Mouse (Mus musculus): ENCODE measurements around the gene Il17re. TPM values are rescaled to one million over a fixed set of nuclear protein-coding genes. Genes with fewer than 3 reads are reported as not detected.

Il17re gene
- total RNA-seq (2023) = 0.71 TPM

DNA sequence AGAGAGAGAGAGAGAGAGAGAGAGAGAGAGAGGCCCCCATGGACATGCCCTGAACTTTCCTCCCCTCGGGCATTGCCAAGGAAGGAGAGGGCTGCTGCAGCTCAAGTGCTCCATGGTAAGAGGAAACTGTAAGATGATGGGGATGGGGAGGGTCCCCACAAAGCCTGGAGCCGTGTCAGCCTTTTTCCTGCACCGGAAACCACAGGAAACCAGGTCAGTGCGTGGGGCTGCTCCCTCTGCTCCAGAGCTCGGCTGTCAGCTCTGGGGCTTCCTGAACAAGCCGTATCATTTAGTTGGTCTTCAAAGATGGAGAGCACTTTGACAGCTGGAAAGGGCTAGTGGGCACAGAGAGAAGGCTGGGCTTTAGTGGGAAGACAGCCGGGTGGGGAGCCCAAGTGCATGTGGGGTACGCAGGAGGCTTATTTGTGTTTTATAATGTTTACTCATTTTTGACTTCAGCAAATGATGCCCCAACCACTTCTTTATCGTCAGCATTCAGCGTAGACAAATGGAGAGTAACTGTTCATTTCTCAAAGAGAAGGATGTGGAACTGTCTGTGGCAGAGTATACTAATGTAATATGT is at the start of gene Il17re:
Gene Il17re (plus strand): TSS at position 533 of the 583 bp plus-strand sequence.

DNA sequence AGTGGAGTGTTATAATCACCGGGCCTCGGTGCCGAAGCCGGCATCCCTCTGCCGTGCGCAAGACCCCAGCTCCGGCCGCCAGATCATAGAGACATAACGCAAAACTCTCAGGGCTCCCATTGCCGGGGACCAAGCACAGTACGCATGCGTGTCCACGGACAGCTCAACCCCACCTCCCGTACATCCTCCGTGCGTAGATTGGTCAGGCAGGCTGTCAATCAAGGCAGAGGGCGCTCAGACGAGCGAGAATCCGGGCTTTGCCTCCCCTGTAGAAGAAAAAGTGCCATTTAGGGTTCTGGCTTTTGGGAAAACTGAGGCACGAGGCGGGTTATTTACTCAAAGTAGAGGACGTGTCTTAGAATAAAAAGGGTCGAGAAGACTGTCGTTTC is 39.1 kb upstream of the Il17re start, which contains the start of gene Rpusd3:
Gene Rpusd3 (minus strand): TSS at position 142 of the 389 bp plus-strand sequence.

GRCm38 (mm10) chr6:113435664-113436205 is 22.5 kb upstream of the Il17re start, which contains the start of gene Cidec:
TSS of gene Cidec (minus strand) at chr6:113435760.

GRCm38 (mm10) chr6:113442442-113443090 is 15.7 kb upstream of the Il17re start, which contains the start of gene Jagn1:
TSS of gene Jagn1 (plus strand) at chr6:113442569.

DNA sequence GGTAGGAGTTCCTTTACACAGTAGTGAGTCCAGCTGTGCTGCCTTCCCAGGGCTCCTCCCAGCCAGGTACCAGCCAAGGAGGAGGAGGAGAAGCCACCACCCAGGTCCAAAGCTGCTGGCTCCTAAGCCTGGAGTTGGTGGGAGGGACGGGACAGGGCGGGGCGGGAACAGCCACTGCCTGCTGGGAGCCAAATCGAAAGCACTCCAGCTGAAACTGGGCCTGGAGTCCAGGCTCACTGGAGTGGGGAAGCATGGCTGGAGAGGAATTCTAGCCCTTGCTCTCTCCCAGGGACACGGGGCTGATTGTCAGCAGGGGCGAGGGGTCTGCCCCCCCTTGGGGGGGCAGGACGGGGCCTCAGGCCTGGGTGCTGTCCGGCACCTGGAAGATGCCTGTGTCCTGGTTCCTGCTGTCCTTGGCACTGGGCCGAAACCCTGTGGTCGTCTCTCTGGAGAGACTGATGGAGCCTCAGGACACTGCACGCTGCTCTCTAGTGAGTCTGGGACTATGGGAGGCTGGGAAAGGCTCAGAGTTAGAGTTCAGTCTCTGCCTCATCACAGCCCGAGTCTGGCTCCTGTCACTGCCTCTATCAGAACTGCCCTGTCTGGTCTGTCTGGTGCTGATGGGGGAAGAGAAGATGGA is 13.1 kb downstream of the Il17re start, which contains the start of gene Il17rc:
Gene Il17rc (plus strand): TSS at position 131 of the 640 bp plus-strand sequence.

DNA sequence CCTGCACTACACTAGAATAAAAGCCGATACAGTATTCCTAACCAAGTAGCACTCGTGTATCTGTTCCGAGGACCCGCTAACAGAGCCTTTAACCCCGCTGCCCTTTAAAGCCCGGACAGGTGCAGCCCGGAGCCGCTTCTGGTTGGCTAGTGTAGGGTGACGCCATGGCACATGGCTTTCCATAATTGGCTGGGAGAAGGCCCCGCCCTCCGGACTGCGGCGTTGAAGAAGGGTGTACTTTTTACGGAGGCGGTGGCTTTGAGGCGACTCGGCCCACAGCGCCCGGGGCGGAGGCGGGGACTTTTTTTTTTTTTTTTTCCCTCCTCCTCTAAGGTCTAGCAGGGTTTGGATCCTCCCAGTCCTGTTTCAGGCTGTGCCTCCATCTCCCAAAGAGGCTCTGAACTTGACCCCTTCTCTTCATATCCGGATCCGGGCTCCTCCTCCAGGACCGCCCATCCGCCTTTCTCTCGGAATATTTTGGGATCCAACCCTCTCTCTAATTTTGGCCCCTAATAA is 24.9 kb downstream of the Il17re start, which contains the start of gene Creld1:
Gene Creld1 (plus strand): TSS at position 198 of the 516 bp plus-strand sequence.

GRCm38 (mm10) chr6:113501388-113502084 is 43.3 kb downstream of the Il17re start, which contains the start of gene Prrt3:
TSS of gene Prrt3 (minus strand) at chr6:113501931.

Other genes with a start within 250 kb of the Il17re start
- gene Mtmr14, start 220.6 kb upstream of the Il17re start, total RNA-seq (2023) = 34.8 TPM
- 2.9 TPM for gene Cpne9, start 176.2 kb upstream of the Il17re start, total RNA-seq (2023)
- 75.3 TPM for gene Brpf1, start 151.3 kb upstream of the Il17re start, total RNA-seq (2023)
- 9.0 TPM for gene Ogg1, start 131.5 kb upstream of the Il17re start, total RNA-seq (2023)
- gene Camk1, start 114.5 kb upstream of the Il17re start, total RNA-seq (2023) = 0.47 TPM
- gene Tada3, start 80.6 kb upstream of the Il17re start, total RNA-seq (2023) = 29.1 TPM
- 232 TPM for gene Arpc4, start 80.4 kb upstream of the Il17re start, total RNA-seq (2023)
- 58.3 TPM for gene Ttll3, start 69.2 kb upstream of the Il17re start, total RNA-seq (2023)
- gene Rpusd3, start 39.1 kb upstream of the Il17re start, total RNA-seq (2023) = 10.6 TPM
- gene Cidec, start 22.7 kb upstream of the Il17re start, total RNA-seq (2023) = not detected
- gene Jagn1, start 15.9 kb upstream of the Il17re start, total RNA-seq (2023) = 18.3 TPM
- 0.35 TPM for gene Il17rc, start 12.9 kb downstream of the Il17re start, total RNA-seq (2023)
- gene Creld1, start 24.8 kb downstream of the Il17re start, total RNA-seq (2023) = 10.8 TPM
- gene Prrt3, start 43.4 kb downstream of the Il17re start, total RNA-seq (2023) = 0.35 TPM
- gene Emc3, start 73.2 kb downstream of the Il17re start, total RNA-seq (2023) = 65.7 TPM
- 0.80 TPM for gene Fancd2, start 73.2 kb downstream of the Il17re start, total RNA-seq (2023)
- not detected for gene Fancd2os, start 142.2 kb downstream of the Il17re start, total RNA-seq (2023)
- gene Brk1, start 146.3 kb downstream of the Il17re start, total RNA-seq (2023) = 91.9 TPM
- 19.3 TPM for gene Vhl, start 165.5 kb downstream of the Il17re start, total RNA-seq (2023)
- gene Irak2, start 180.0 kb downstream of the Il17re start, total RNA-seq (2023) = 57.6 TPM
- 244 TPM for gene Tatdn2, start 238.6 kb downstream of the Il17re start, total RNA-seq (2023)